Mouse (Mus musculus) left cerebral cortex, adult 6 months (tissue): Measurements from ENCODE around the gene Gm10428. TPM values are rescaled to one million over a fixed set of nuclear protein-coding genes. Genes with fewer than 3 reads are reported as not detected.

ENCODE experiments used
- long read RNA-seq, 2 experiments: library from polyadenylated mRNA; unstranded; transcript quantifications; one replicate each; pipeline ENCODE4 v2.0.0; 2019 to 2020
- polyA plus RNA-seq: library from polyadenylated mRNA; unstranded; fragments of <200 nt; fragmentation: Nextera tagmentation; gene quantifications from 2 replicates; pipeline ENCODE4 v1.2.3, GENCODE M21; 2021

The Gm10428 gene
- polyA plus RNA-seq = not detected in 2 replicates
- long read RNA-seq, experiment 1 = 0 reads
- long read RNA-seq, experiment 2 = 0 reads

GRCm38 (mm10) chr11:62752780-62753179 is at the start of gene Gm10428:
Gene Gm10428, plus strand, starts transcription at chr11:62753100.

DNA sequence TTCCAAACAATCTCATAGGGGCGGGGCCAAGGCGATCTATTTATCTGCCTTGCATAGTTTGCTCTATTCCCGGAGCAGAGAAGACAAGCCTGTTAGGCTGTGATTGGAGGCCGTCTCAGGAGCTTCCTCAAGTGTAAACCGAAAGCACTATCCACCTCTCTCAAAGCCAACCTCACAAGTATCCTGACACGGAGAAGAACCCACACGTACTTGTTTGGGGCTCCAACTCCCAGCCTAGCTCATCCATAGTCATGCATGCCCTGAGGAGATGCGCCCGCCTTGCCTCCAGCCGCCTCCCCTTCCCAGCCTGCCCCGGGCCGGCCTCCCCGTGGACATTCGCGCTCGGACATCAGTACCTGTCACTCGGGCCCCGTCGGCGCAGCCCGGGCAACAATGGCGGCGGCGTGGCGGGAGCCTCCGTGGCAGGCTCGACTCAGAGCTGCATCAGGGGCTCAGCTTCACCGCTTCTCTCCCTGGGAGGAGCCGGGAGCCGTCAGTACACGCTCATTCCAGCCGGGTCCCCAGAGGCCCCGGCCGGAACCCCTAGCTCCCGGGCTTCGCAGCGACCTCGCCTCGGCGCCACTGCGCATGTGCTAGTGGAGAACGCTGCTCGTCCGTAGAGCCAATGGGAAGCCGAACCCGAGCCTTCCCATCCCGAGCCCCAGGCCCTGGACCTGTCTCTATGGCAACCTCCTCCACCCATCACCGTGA is 21.4 kb upstream of the Gm10428 start, which contains the start of gene Zfp287:
TSS of gene Zfp287 (minus strand) at position 595 of the 711 bp plus-strand sequence.

GRCm38 (mm10) chr11:62788935-62789616 is 36.2 kb downstream of the Gm10428 start, which contains the start of gene Zfp286:
Gene Zfp286, minus strand, starts transcription at chr11:62789462.

Other genes with a start within 250 kb of the Gm10428 start
- gene Cenpv, start 213.8 kb upstream of the Gm10428 start, polyA plus RNA-seq = 7.4 and 9.6 TPM in 2 replicates
- gene Ubb, start 201.9 kb upstream of the Gm10428 start, polyA plus RNA-seq = 3,078 and 4,681 TPM in 2 replicates
- 10.4 and 11.2 TPM in 2 replicates for gene Trpv2, start 178.6 kb upstream of the Gm10428 start, polyA plus RNA-seq
- gene Lrrc75a, start 104.6 kb upstream of the Gm10428 start, polyA plus RNA-seq = 5.9 and 8.5 TPM in 2 replicates
- 50.6 and 57.4 TPM in 2 replicates for gene Mmgt2, start 104.4 kb upstream of the Gm10428 start, polyA plus RNA-seq
- 4.4 and 4.5 TPM in 2 replicates for gene Zfp287, start 21.2 kb upstream of the Gm10428 start, polyA plus RNA-seq
- 11.4 and 17.0 TPM in 2 replicates for gene Zfp286, start 36.4 kb downstream of the Gm10428 start, polyA plus RNA-seq
- gene Trim16, start 67.1 kb downstream of the Gm10428 start, polyA plus RNA-seq = 0.64 and 0.79 TPM in 2 replicates
- gene Fbxw10, start 94.0 kb downstream of the Gm10428 start, polyA plus RNA-seq = 0.17 and 0.18 TPM in 2 replicates
- 50.1 and 52.4 TPM in 2 replicates for gene Tvp23b, start 126.4 kb downstream of the Gm10428 start, polyA plus RNA-seq
- gene Cdrt4, start 198.1 kb downstream of the Gm10428 start, polyA plus RNA-seq = not detected in 2 replicates